Mouse (Mus musculus): Measurements from ENCODE around the gene Hs6st3.

DNA sequence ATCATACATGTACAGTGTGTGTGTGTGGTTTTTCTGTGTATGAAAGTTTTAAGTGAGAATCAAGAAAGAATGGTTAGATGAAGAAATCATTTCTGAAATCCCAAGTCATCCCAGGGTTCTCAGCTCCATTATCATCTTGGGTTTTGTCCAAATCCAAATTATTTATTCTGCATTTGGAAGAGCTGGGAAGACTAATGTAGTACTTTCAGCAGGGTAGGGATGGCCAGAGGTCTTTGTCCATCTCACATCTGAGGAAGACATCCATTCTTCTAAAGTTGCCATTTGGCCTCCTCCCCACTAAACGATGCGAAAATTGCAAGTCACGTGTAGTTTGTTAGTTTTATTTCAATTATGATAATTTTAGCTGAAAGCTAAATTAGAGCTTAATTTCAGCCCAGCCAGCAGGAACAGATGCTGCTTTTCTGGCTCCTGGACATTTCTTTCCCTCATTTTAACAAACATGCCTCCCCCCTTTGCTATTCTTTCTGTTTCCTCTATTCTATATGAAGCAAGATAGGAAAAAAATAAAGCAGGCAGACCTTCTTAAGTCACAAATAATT lies 229.8 kb downstream of the Hs6st3 start:
- no peak for TF ChIP-seq CTCF (IDR thresholded peaks at IDR 0.05; ENCODE audit: control insufficient read depth, insufficient read depth, low read length)
- no peak for TF ChIP-seq POLR2A (IDR thresholded peaks at IDR 0.05; ENCODE audit: borderline replicate concordance, control insufficient read depth, low read depth, low read length)
